Mouse (Mus musculus) common myeloid progenitor, adult 5-6 weeks (primary cell): ENCODE data around the gene Il1r1. TPM values are rescaled to one million over a fixed set of nuclear protein-coding genes. Genes with fewer than 3 reads are reported as not detected.

Source experiments
- ATAC-seq: replicated peaks from 2 replicates; pipeline ENCODE4 v1.8.0; 2016; ENCODE audit warnings: low read depth, mild to moderate bottlenecking, moderate TSS enrichment, inconsistent platforms; ENCODE audit not compliant: poor library complexity, severe bottlenecking
- total RNA-seq: library from RNA; stranded (forward); fragments of 200-1000, 187-1606 nt; gene quantifications from 2 replicates; pipeline ENCODE4 v1.2.3, GENCODE M21; 2017

The Il1r1 gene
- 11.8 and 14.4 TPM in 2 replicates for total RNA-seq

GRCm38 (mm10) chr1:40224539-40225284, at the start of gene Il1r1:
Gene Il1r1 (plus strand): TSS chr1:40225080.
- peak; percentile 94 for ATAC-seq

- ATAC-seq = no peak
These were observed 49.8 kb upstream of the Il1r1 start for GRCm38 (mm10) chr1:40175123-40175522.

- ATAC-seq = no peak
These were observed 49.1 kb upstream of the Il1r1 start for GRCm38 (mm10) chr1:40175797-40176196.

- no peak for ATAC-seq
These were observed 45.8 kb upstream of the Il1r1 start for GRCm38 (mm10) chr1:40179031-40179430.

- ATAC-seq = no peak
These were observed 45.4 kb upstream of the Il1r1 start for GRCm38 (mm10) chr1:40179493-40179892.

GRCm38 (mm10) chr1:40180861-40181260, 44.0 kb upstream of the Il1r1 start:
- no peak for ATAC-seq

GRCm38 (mm10) chr1:40181716-40182115, 43.2 kb upstream of the Il1r1 start:
- ATAC-seq = no peak

GRCm38 (mm10) chr1:40183410-40183809, 41.5 kb upstream of the Il1r1 start:
- ATAC-seq = no peak

- no peak for ATAC-seq
These were observed 36.9 kb upstream of the Il1r1 start for GRCm38 (mm10) chr1:40187961-40188360.

GRCm38 (mm10) chr1:40190025-40190424, 34.9 kb upstream of the Il1r1 start:
- ATAC-seq = no peak

GRCm38 (mm10) chr1:40190837-40191236, 34.0 kb upstream of the Il1r1 start:
- no peak for ATAC-seq

- no peak for ATAC-seq
These were observed 30.6 kb upstream of the Il1r1 start for GRCm38 (mm10) chr1:40194279-40194678.

GRCm38 (mm10) chr1:40213337-40214159, 11.3 kb upstream of the Il1r1 start:
- ATAC-seq = peak; percentile 79

GRCm38 (mm10) chr1:40217521-40217920, 7.4 kb upstream of the Il1r1 start:
- no peak for ATAC-seq

GRCm38 (mm10) chr1:40218603-40219002, 6.3 kb upstream of the Il1r1 start:
- ATAC-seq = no peak

GRCm38 (mm10) chr1:40220549-40220948, 4.3 kb upstream of the Il1r1 start:
- no peak for ATAC-seq

GRCm38 (mm10) chr1:40221864-40222263, 3.0 kb upstream of the Il1r1 start:
- no peak for ATAC-seq

GRCm38 (mm10) chr1:40222680-40223079, 2.2 kb upstream of the Il1r1 start:
- no peak for ATAC-seq

- ATAC-seq = no peak
These were observed 1.3 kb upstream of the Il1r1 start for GRCm38 (mm10) chr1:40223591-40223990.

GRCm38 (mm10) chr1:40225580-40225979, 700 bp downstream of the Il1r1 start:
- no peak for ATAC-seq

GRCm38 (mm10) chr1:40229033-40229432, 4.2 kb downstream of the Il1r1 start:
- ATAC-seq = no peak
